ENCODE assay signal across 8 mouse cellular contexts in the genomic region with DNA sequence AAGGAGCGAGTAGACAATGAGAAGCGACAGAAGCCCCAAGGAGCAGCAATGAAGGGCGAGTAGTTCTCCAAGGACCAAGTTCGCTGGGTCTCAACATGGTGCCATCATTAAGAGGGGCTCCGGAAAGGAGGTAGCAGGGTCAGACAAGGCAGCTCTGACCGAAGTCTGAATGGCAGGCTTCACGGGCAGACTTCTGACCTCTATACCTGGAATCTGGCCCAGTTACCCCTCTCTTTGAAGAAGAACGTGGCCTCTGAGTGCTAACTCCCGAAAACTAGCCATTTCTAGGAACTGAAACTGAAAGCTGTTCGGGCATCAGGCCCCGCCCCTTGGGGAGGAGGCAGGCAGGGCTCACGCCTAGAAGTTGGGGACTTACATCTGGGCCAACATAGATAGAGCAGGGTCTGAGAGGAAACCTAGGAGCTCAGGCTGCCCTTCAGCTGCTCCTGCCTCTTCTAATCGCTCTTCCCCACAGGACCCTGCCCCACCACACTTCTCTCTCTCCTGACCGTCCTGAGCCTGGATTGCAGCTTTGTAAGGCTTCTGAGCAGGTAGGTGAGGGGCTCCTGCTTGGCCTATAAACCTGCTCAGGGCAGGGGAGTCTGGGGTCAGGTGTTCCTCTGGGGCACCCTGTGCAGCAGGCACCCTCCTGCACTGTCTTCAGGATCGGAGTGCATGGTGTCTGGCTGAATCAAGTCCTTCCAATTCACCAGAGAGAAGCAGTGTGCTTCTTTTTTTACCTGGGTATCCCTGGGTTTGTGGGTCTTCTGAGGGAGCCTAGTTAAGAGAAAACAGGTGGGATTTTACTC. TPM values are rescaled to one million over a fixed set of nuclear protein-coding genes. Genes with fewer than 3 reads are reported as not detected.
DNase-seq lines count a peak whose midpoint lies in the region; ATAC-seq and TF ChIP-seq lines count a peak whose summit lies in the region.
"Not testable (repeated sequence)": the region's sequence is repeated elsewhere in the genome, so short reads cannot be mapped to it uniquely, and the experiment has no call there.

TSS of gene Igtp (plus strand) at position 328 of the 809 bp plus-strand sequence.
TSS of gene Irgm2 (plus strand) at position 390 of the 809 bp plus-strand sequence.

- peak within 1 kb of the TSS; percentile 88 for H3K27ac ChIP-seq in brown adipose tissue, adult 24 weeks (replicated peaks; ENCODE audit: low read depth, low read length)
- not testable (repeated sequence) for H3K27ac ChIP-seq in forebrain, embryonic 14.5 days (ENCODE audit: low read depth, low read length); neural tube, embryonic 13.5 days (replicated peaks)
- peak within 1 kb of the TSS; percentile 79 for H3K27ac ChIP-seq in stomach, postnatal 0 days (replicated peaks)

- peak; percentile 42; the same call in 1 of the 2 replicates for TF ChIP-seq POLR2A in lung, adult 2 months (IDR thresholded peaks at IDR 0.05; ENCODE audit: borderline replicate concordance, extremely low read depth, low read depth, low read length)

- intact Hi-C loops in heart, postnatal 10 days (cut with DNase I) = loop anchor here (2.0 kb wide), 1 partner anchor 15 kb away; no protein-coding TSS in a partner anchor

- not testable (repeated sequence) for TF ChIP-seq CTCF in lung, adult 2 months (IDR thresholded peaks at IDR 0.05; ENCODE audit: insufficient read depth, low read length); stomach, postnatal 0 days (IDR thresholded peaks at IDR 0.05; ENCODE audit: low read depth)

- ATAC-seq in forebrain, embryonic 14.5 days = peak; percentile 60; the same call in 1 of the 2 replicates
- 0 out of 2 replicates have a peak, but pooled peaks have one; percentile 50 for ATAC-seq in neural tube, embryonic 13.5 days (ENCODE audit: low read depth)
- ATAC-seq in stomach, postnatal 0 days (ENCODE audit: low FRiP score, low TSS enrichment) = peak; percentile 89

- not testable (repeated sequence) for TF ChIP-seq EP300 in stomach, postnatal 0 days (optimal IDR thresholded peaks at IDR 0.05)

- H3K9me3 ChIP-seq in forebrain, embryonic 14.5 days (replicated peaks; ENCODE audit: control insufficient read depth, low read length); neural tube, embryonic 13.5 days; stomach, postnatal 0 days (ENCODE audit: control insufficient read depth, low read length): not testable (repeated sequence)

- H3K27me3 ChIP-seq in forebrain, embryonic 14.5 days (replicated peaks; ENCODE audit: control insufficient read depth, insufficient read depth, low read length); neural tube, embryonic 13.5 days; stomach, postnatal 0 days (ENCODE audit: control insufficient read depth, insufficient read depth, low read length): not testable (repeated sequence)

- peak within 1 kb of the TSS; percentile 52 for H3K9ac ChIP-seq in forebrain, embryonic 14.5 days (ENCODE audit: low read length)
- H3K9ac ChIP-seq in neural tube, embryonic 13.5 days = peak within 1 kb of the TSS; percentile 63
- peak within 1 kb of the TSS; percentile 63 for H3K9ac ChIP-seq in stomach, postnatal 0 days (ENCODE audit: low read length)

- peak within 1 kb of the TSS; percentile 80 for H3K4me3 ChIP-seq in brown adipose tissue, adult 24 weeks (ENCODE audit: insufficient read depth, low read depth, low read length)
- peak within 1 kb of the TSS; percentile 36 for H3K4me3 ChIP-seq in forebrain, embryonic 14.5 days (ENCODE audit: low read depth, low read length)
- H3K4me3 ChIP-seq in lung, adult 2 months (replicated peaks; ENCODE audit: extremely low read depth, low read depth, low read length) = peak within 1 kb of the TSS; percentile 99
- peak within 1 kb of the TSS; percentile 45 for H3K4me3 ChIP-seq in neural tube, embryonic 13.5 days
- peak within 1 kb of the TSS; percentile 51 for H3K4me3 ChIP-seq in stomach, postnatal 0 days (ENCODE audit: low read depth, low read length)

- WGBS in forebrain, embryonic 14.5 days = 5% methylated on average over 13 of the region's 15 CpGs
- 2% methylated on average over 14 of the region's 15 CpGs for WGBS in lung, adult 2 months
- 9% methylated on average over 13 of the region's 15 CpGs for WGBS in neural tube, embryonic 13.5 days
- 6% methylated on average over 14 of the region's 15 CpGs for WGBS in stomach, postnatal 0 days

- peak; percentile 89 for DNase-seq in CD4-positive helper T cell, adult 2 months (ENCODE audit: low read depth, low spot score)
- peak; percentile 40 for DNase-seq in forebrain, embryonic 14.5 days (ENCODE audit: low spot score)
- peak; percentile 86 to 89 for DNase-seq in heart, postnatal 10 days
- DNase-seq in kidney, postnatal 36 days = peak; percentile 87 to 93
- peak; percentile 86 for DNase-seq in lung, adult 2 months
- DNase-seq in stomach, postnatal 0 days (ENCODE audit: low spot score) = peak; percentile 80

- peak within 1 kb of the TSS; percentile 58 for H3K4me2 ChIP-seq in forebrain, embryonic 14.5 days (ENCODE audit: low read length)
- H3K4me2 ChIP-seq in neural tube, embryonic 13.5 days = peak within 1 kb of the TSS; percentile 62
- H3K4me2 ChIP-seq in stomach, postnatal 0 days (replicated peaks; ENCODE audit: low read depth) = peak within 1 kb of the TSS; percentile 63

- H3K36me3 ChIP-seq in forebrain, embryonic 14.5 days (ENCODE audit: control insufficient read depth, insufficient read depth, low read length); neural tube, embryonic 13.5 days; stomach, postnatal 0 days (ENCODE audit: control insufficient read depth, insufficient read depth, low read length): not testable (repeated sequence)

- peaks cover 15% of the 10 kb centered on the region for H3K4me1 ChIP-seq in brown adipose tissue, adult 24 weeks (ENCODE audit: control insufficient read depth, insufficient read depth, insufficient read length, low read length)
- H3K4me1 ChIP-seq in forebrain, embryonic 14.5 days (ENCODE audit: control insufficient read depth, insufficient read depth, low read length); lung, adult 2 months (ENCODE audit: control insufficient read depth, insufficient read depth, low read length); neural tube, embryonic 13.5 days (replicated peaks); stomach, postnatal 0 days (replicated peaks; ENCODE audit: control insufficient read depth, insufficient read depth): not testable (repeated sequence)

RNA-seq across cellular contexts. Expression of gene Igtp, which starts in this region (rescaled TPM):
- polyA plus RNA-seq in brown adipose tissue, adult 24 weeks (2012; ENCODE audit: insufficient read depth, insufficient read length, missing spikeins) = 10.2 and 13.9 TPM in 2 replicates
- polyA plus RNA-seq in forebrain, embryonic 14.5 days (2014; fragmentation: Nextera tagmentation; extraction: Ambion mirVana) = 1.4 and 1.6 TPM in 2 replicates
- total RNA-seq in heart, postnatal 10 days (2021) = 1 to 10 TPM; 3.1 to 5.1 TPM
- polyA plus RNA-seq in lung, adult 2 months (2012; rRNA removed) = 11.6 and 14.7 TPM in 2 replicates
- 1.5 and 2.2 TPM in 2 replicates for polyA plus RNA-seq in neural tube, embryonic 13.5 days (2015; fragmentation: Nextera tagmentation; extraction: Ambion mirVana)
- 4.1 and 4.7 TPM in 2 replicates for polyA plus RNA-seq in stomach, postnatal 0 days (2015; fragmentation: Nextera tagmentation; extraction: Ambion mirVana)

RNA-seq across cellular contexts. Expression of gene Irgm2, which starts in this region (rescaled TPM):
- polyA plus RNA-seq in brown adipose tissue, adult 24 weeks (2012; ENCODE audit: insufficient read depth, insufficient read length, missing spikeins) = 7.5 and 7.9 TPM in 2 replicates
- polyA plus RNA-seq in forebrain, embryonic 14.5 days (2014; fragmentation: Nextera tagmentation; extraction: Ambion mirVana) = 0.57 and 0.63 TPM in 2 replicates
- 1 to 10 TPM; 5.1 to 7.4 TPM for total RNA-seq in heart, postnatal 10 days (2021)
- 13.9 and 16.4 TPM in 2 replicates for polyA plus RNA-seq in lung, adult 2 months (2012; rRNA removed)
- polyA plus RNA-seq in neural tube, embryonic 13.5 days (2015; fragmentation: Nextera tagmentation; extraction: Ambion mirVana) = 0.95 and 0.98 TPM in 2 replicates
- 3.8 and 3.9 TPM in 2 replicates for polyA plus RNA-seq in stomach, postnatal 0 days (2015; fragmentation: Nextera tagmentation; extraction: Ambion mirVana)

Comparison
In these comparisons a context has a peak if more than half of its experiments do, and no peak if none do; other contexts are left out.
1. DNase-seq: peak in every context shown above with its lines; median percentile 90 in kidney, postnatal 36 days; 89 in CD4-positive helper T cell, adult 2 months; 88 in heart, postnatal 10 days; 86 in lung, adult 2 months; 80 in stomach, postnatal 0 days; 40 in forebrain, embryonic 14.5 days.
2. H3K4me3 ChIP-seq: peak in every context shown above with its lines; median percentile 99 in lung, adult 2 months; 80 in brown adipose tissue, adult 24 weeks; 51 in stomach, postnatal 0 days; 45 in neural tube, embryonic 13.5 days; 36 in forebrain, embryonic 14.5 days.